Mouse (Mus musculus): ENCODE measurements around the gene Tube1.

DNA sequence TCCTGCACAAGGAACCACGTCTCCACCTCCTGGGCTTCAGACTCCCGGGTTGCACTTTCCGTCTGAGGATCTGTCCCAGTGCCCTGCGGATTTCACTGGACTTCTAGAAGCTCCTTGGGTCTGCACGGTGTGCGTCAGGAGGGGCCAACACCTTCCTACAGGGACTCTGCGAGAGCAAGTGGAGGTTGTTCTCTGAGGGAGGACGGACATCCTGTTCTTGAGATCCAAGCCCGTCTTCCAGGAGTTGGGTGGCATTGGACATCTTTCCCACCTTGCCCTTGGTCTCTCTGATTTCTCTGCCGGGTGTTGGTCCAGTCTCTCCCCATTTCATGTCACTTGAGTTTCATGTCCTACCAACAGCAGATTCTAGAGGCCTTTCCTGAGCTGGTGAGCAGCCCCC is 29.9 kb downstream of the Tube1 start, which contains the start of gene Ccn6:
- TF ChIP-seq POLR2A (IDR thresholded peaks at IDR 0.05; ENCODE audit: insufficient read depth, low read depth, low read length) (no peak), CTCF (IDR thresholded peaks at IDR 0.05; ENCODE audit: insufficient read depth, low read depth, low read length) (no peak)
